Mouse (Mus musculus) liver, postnatal 0 days (tissue): ENCODE data around the gene Rpl39. TPM values are rescaled to one million over a fixed set of nuclear protein-coding genes. Genes with fewer than 3 reads are reported as not detected.
A peak's percentile ranks its signal among the peaks of the same experiment; 100 is the strongest.

Experiments
- ATAC-seq: fragments of 200-750 bp; cut with Nextera tagmentation; 2 replicates; pipeline ENCODE4 v1.8.0; 2017; ENCODE audit warnings: mild to moderate bottlenecking, moderate library complexity
- DNase-seq: peaks from one replicate; pipeline ENCODE4 v3.0.0-alpha.2; 2016
- H3K27ac ChIP-seq: fragments of 300-500 bp; sonication (generic); 2 replicates; pipeline ENCODE4 v1.5.1; 2014; ENCODE audit warnings: antibody characterized with exemption, moderate library complexity, mild to moderate bottlenecking, low read depth
- H3K27me3 ChIP-seq: fragments of 300-500 bp; sonication (generic); 2 replicates; pipeline ENCODE4 v1.6.1; 2014; ENCODE audit warnings: low read length, control low read depth, mixed read lengths; ENCODE audit not compliant: insufficient read depth
- H3K36me3 ChIP-seq: fragments of 300-500 bp; sonication (generic); replicated peaks from 2 replicates; pipeline ENCODE4 v1.6.1; 2014; ENCODE audit warnings: mild to moderate bottlenecking, control low read depth, low read length, moderate library complexity, mixed read lengths; ENCODE audit not compliant: insufficient read depth
- H3K4me1 ChIP-seq: fragments of 300-500 bp; sonication (generic); 2 replicates; pipeline ENCODE4 v1.6.1; 2014; ENCODE audit warnings: antibody characterized with exemption, mild to moderate bottlenecking, control low read depth; ENCODE audit not compliant: insufficient read depth
- H3K4me2 ChIP-seq: fragments of 300-500 bp; sonication (generic); 2 replicates; pipeline ENCODE4 v1.6.1; 2014; ENCODE audit warnings: low read depth, mild to moderate bottlenecking, low read length, moderate library complexity, mixed read lengths
- H3K4me3 ChIP-seq: fragments of 300-500 bp; sonication (generic); 2 replicates; pipeline ENCODE4 v1.5.1; 2014; ENCODE audit warnings: low read depth, low read length
- H3K9ac ChIP-seq: fragments of 300-500 bp; sonication (generic); replicated peaks from 2 replicates; pipeline ENCODE4 v1.6.1; 2014; ENCODE audit warnings: mild to moderate bottlenecking, moderate library complexity
- H3K9me3 ChIP-seq: fragments of 300-500 bp; sonication (generic); 2 replicates; pipeline ENCODE4 v1.6.1; 2016; ENCODE audit warnings: mild to moderate bottlenecking, control low read depth, low read length, mixed read lengths
- CTCF ChIP-seq: sonication (generic); IDR thresholded peaks from 2 replicates; pipeline ENCODE4 v1.5.1; 2016; ENCODE audit warnings: antibody characterized with exemption, low read depth
- EP300 ChIP-seq: IDR thresholded peaks from 2 replicates; pipeline ENCODE4 v1.6.1; 2016; ENCODE audit warnings: antibody characterized with exemption, low read depth, mild to moderate bottlenecking
- WGBS: fragments of 180-500 bp; shearing (Covaris S2); extraction: QIAGEN DNeasy Blood & Tissue Kit; methylation state at CpG from one replicate; pipeline ENCODE4 v1.1.7; 2014; ENCODE audit not compliant: insufficient replicate concordance; 5-methylcytosine and 5-hydroxymethylcytosine counted together
- polyA plus RNA-seq: library from polyadenylated mRNA; unstranded; fragments of >200 nt; fragmentation: Nextera tagmentation; extraction: Ambion mirVana; gene quantifications from 2 replicates; pipeline ENCODE4 v1.2.1, GENCODE M21; 2015

Rpl39 gene
- polyA plus RNA-seq = 364 and 376 TPM in 2 replicates

GRCm38 (mm10) chrX:37084927-37085660 lies at the start of gene Rpl39:
Gene Rpl39 (minus strand): TSS chrX:37085402.
- 20% methylated on average over 38 of the region's 38 CpGs for WGBS
- peak within 1 kb of the TSS; percentile 86 for H3K27ac ChIP-seq
- no peaks in the 10 kb centered on the region for H3K27me3 ChIP-seq
- peaks cover 16% of the 10 kb centered on the region for H3K36me3 ChIP-seq
- peak within 1 kb of the TSS; percentile 67 for H3K4me3 ChIP-seq
- no peaks in the 10 kb centered on the region for H3K9me3 ChIP-seq
- DNase-seq = peak; percentile 89
- peak within 1 kb of the TSS; percentile 70 for H3K9ac ChIP-seq
- peaks cover 3% of the 10 kb centered on the region; the same call in 1 of the 2 replicates for H3K4me1 ChIP-seq
- TF ChIP-seq EP300 (0 out of 2 replicates have a peak, but pooled peaks have one; percentile 29), CTCF (peak; percentile 20)
- H3K4me2 ChIP-seq = peak within 1 kb of the TSS; percentile 76
- peak; percentile 96 for ATAC-seq

- peak within 1 kb of the TSS; percentile 89 for H3K27ac ChIP-seq
- no peaks in the 10 kb centered on the region for H3K27me3 ChIP-seq
- H3K36me3 ChIP-seq = no peaks in the 10 kb centered on the region
- 19% methylated on average over 58 of the region's 58 CpGs for WGBS
- ATAC-seq = peak; percentile 95
- peaks cover 8% of the 10 kb centered on the region; the same call in 1 of the 2 replicates for H3K4me1 ChIP-seq
- peak within 1 kb of the TSS; percentile 63 for H3K4me2 ChIP-seq
- peak within 1 kb of the TSS; percentile 89 for H3K9ac ChIP-seq
- TF ChIP-seq CTCF = no peak
- TF ChIP-seq EP300 = no peak
- H3K4me3 ChIP-seq = peak within 1 kb of the TSS; percentile 75
- peak; percentile 79 for DNase-seq
- no peaks in the 10 kb centered on the region for H3K9me3 ChIP-seq
Observed at GRCm38 (mm10) chrX:37126671-37127358, 41.6 kb upstream of the Rpl39 start, which contains the start of gene Nkap. Gene Nkap (plus strand): TSS chrX:37126795.

- DNase-seq = no peak
- TF ChIP-seq CTCF (no peak), EP300 (no peak)
- WGBS = 86% methylated on average over 4 of the region's 7 CpGs
Observed at GRCm38 (mm10) chrX:37125511-37125910, 40.3 kb upstream of the Rpl39 start.

GRCm38 (mm10) chrX:37120212-37120611 lies 35.0 kb upstream of the Rpl39 start:
- DNase-seq = no peak
- Histone ChIP-seq H3K9ac (no peak overlapping the region), H3K9me3 (no peaks in the 10 kb centered on the region), H3K4me1 (no peaks in the 10 kb centered on the region), H3K36me3 (no peaks in the 10 kb centered on the region), H3K4me3 (no peak overlapping the region), H3K27me3 (no peaks in the 10 kb centered on the region), H3K27ac (0 out of 2 replicates have a peak overlapping the region, but pooled peaks have one; percentile 29), H3K4me2 (no peak overlapping the region)
- 56% methylated on average over 5 of the region's 5 CpGs for WGBS
- TF ChIP-seq CTCF = no peak
- ATAC-seq = no peak

More at GRCm38 (mm10) chrX:37125511-37125910, 40.3 kb upstream of the Rpl39 start:
- Histone ChIP-seq H3K4me1 (peaks cover 8% of the 10 kb centered on the region; the same call in 1 of the 2 replicates), H3K4me3 (no peak overlapping the region), H3K27ac (no peak overlapping the region), H3K9ac (no peak overlapping the region), H3K9me3 (no peaks in the 10 kb centered on the region), H3K36me3 (no peaks in the 10 kb centered on the region), H3K27me3 (no peaks in the 10 kb centered on the region), H3K4me2 (no peak overlapping the region)
- no peak for ATAC-seq

- Histone ChIP-seq H3K9me3 (no peaks in the 10 kb centered on the region), H3K36me3 (no peaks in the 10 kb centered on the region), H3K9ac (no peak overlapping the region), H3K4me3 (no peak overlapping the region), H3K4me2 (no peak overlapping the region), H3K27me3 (no peaks in the 10 kb centered on the region), H3K4me1 (no peaks in the 10 kb centered on the region), H3K27ac (peak overlapping the region; percentile 29; the same call in 1 of the 2 replicates)
- no peak for DNase-seq
- TF ChIP-seq EP300 (no peak), CTCF (no peak)
- peak; percentile 77 for ATAC-seq
- WGBS = 56% methylated on average over 3 of the region's 3 CpGs
Observed at GRCm38 (mm10) chrX:37119585-37119984, 34.4 kb upstream of the Rpl39 start.

GRCm38 (mm10) chrX:37117085-37117484 lies 31.9 kb upstream of the Rpl39 start:
- Histone ChIP-seq H3K27me3 (no peaks in the 10 kb centered on the region), H3K9me3 (no peaks in the 10 kb centered on the region), H3K9ac (no peak overlapping the region), H3K4me1 (no peaks in the 10 kb centered on the region), H3K4me3 (no peak overlapping the region), H3K4me2 (no peak overlapping the region), H3K36me3 (no peaks in the 10 kb centered on the region), H3K27ac (no peak overlapping the region)
- WGBS = no CpG with 5 or more reads among the region's 5 CpGs
- TF ChIP-seq EP300 (no peak), CTCF (no peak)
- ATAC-seq = no peak
- DNase-seq = no peak
